Comparison of ENCODE assay signal across 16 mouse cellular contexts in genomic region chr19:56100131-56100872, GRCm38 (mm10).
A peak's percentile ranks its signal among the peaks of the same experiment; 100 is the strongest.
DNase-seq lines count a peak whose midpoint lies in the region; ATAC-seq and TF ChIP-seq lines count a peak whose summit lies in the region.
"Had no signal": no experiment of that assay in that cellular context is flagged by ENCODE, and none has a peak within 500 bp of the region (broad histone marks: within the 10 kb centered on the region; RNA-seq: fewer than 3 reads in every experiment).

No protein-coding gene starts in this region.

- no peak overlapping the region for H3K9ac ChIP-seq in kidney, postnatal 0 days (ENCODE audit: low read depth, low read length)
- no peak overlapping the region for H3K9ac ChIP-seq in limb, embryonic 14.5 days (ENCODE audit: low read depth, low read length, severe bottlenecking)
- H3K9ac ChIP-seq: heart, embryonic 13.5 days; kidney, embryonic 15.5 days; limb, embryonic 15.5 days; midbrain, embryonic 12.5 days had no signal

- H3K27ac ChIP-seq in kidney, postnatal 0 days = no peak overlapping the region
- no peak overlapping the region for H3K27ac ChIP-seq in bone marrow macrophage, adult 2 months (ENCODE audit: insufficient read depth, low read depth, low read length)
- H3K27ac ChIP-seq in limb, embryonic 14.5 days (replicated peaks; ENCODE audit: low read depth, low read length) = no peak overlapping the region
- H3K27ac ChIP-seq: heart, embryonic 13.5 days; kidney, embryonic 15.5 days; midbrain, embryonic 12.5 days had no signal

- peak; percentile 34; the same call in 1 of the 2 replicates for TF ChIP-seq CTCF in kidney, postnatal 0 days (IDR thresholded peaks at IDR 0.05; ENCODE audit: low read depth)
- peak; percentile 87 for TF ChIP-seq CTCF in E14TG2a.4 (conservative IDR thresholded peaks at IDR 0.05; ENCODE audit: low read length)
- 0 out of 2 replicates have a peak, but pooled peaks have one; percentile 17 for TF ChIP-seq CTCF in bone marrow macrophage, adult 2 months (IDR thresholded peaks at IDR 0.05; ENCODE audit: low read depth, low read length)

- no peak for DNase-seq in kidney, postnatal 0 days (ENCODE audit: low spot score)
- no peak for DNase-seq in kidney, postnatal 25 days
- no peak for DNase-seq in limb, embryonic 14.5 days (ENCODE audit: low spot score)
- no peak for DNase-seq in layer of hippocampus, postnatal 36 days
- DNase-seq: cerebellum, adult 9-11 months; gastrocnemius, postnatal 10 days; lung, postnatal 36 days; thymus, adult 2 months had no signal

- WGBS in kidney, postnatal 0 days = 78% methylated on average over 4 of the region's 4 CpGs
- 68% methylated on average over 4 of the region's 4 CpGs for WGBS in limb, embryonic 14.5 days

- no peaks in the 10 kb centered on the region for H3K4me1 ChIP-seq in kidney, postnatal 0 days (replicated peaks; ENCODE audit: insufficient read depth, low read length)
- H3K4me1 ChIP-seq in E14TG2a.4 (replicated peaks; ENCODE audit: low read depth, low read length) = no peaks in the 10 kb centered on the region
- no peaks in the 10 kb centered on the region for H3K4me1 ChIP-seq in bone marrow macrophage, adult 2 months (ENCODE audit: control insufficient read depth, insufficient read depth, low read length)
- H3K4me1 ChIP-seq in limb, embryonic 14.5 days (ENCODE audit: control insufficient read depth, insufficient read depth, low read length) = peaks cover 34% of the 10 kb centered on the region

- TF ChIP-seq POLR2A in bone marrow macrophage, adult 2 months (IDR thresholded peaks at IDR 0.05; ENCODE audit: borderline replicate concordance, low read depth, low read length) = no peak
- no peak for TF ChIP-seq POLR2A in limb, embryonic 14.5 days (IDR thresholded peaks at IDR 0.05; ENCODE audit: borderline replicate concordance, extremely low read depth, insufficient read depth, insufficient read length)

- no peaks in the 10 kb centered on the region for H3K9me3 ChIP-seq in kidney, postnatal 0 days (replicated peaks; ENCODE audit: low read length)
- H3K9me3 ChIP-seq in E14TG2a.4 (ENCODE audit: low read length) = peaks cover 16% of the 10 kb centered on the region
- H3K9me3 ChIP-seq in limb, embryonic 14.5 days (ENCODE audit: control insufficient read depth, low read length) = no peaks in the 10 kb centered on the region
- H3K9me3 ChIP-seq: limb, embryonic 15.5 days had no signal

- no peak overlapping the region for H3K4me3 ChIP-seq in kidney, postnatal 0 days (replicated peaks; ENCODE audit: low read depth, low read length)
- H3K4me3 ChIP-seq in E14TG2a.4 (replicated peaks; ENCODE audit: low read length) = no peak overlapping the region
- no peak overlapping the region for H3K4me3 ChIP-seq in bone marrow macrophage, adult 2 months (ENCODE audit: insufficient read depth, low read length)
- no peak overlapping the region for H3K4me3 ChIP-seq in limb, embryonic 14.5 days (replicated peaks; ENCODE audit: low read length)
- H3K4me3 ChIP-seq: heart, embryonic 13.5 days; kidney, embryonic 15.5 days; limb, embryonic 15.5 days; midbrain, embryonic 12.5 days had no signal

- H3K4me2 ChIP-seq in kidney, postnatal 0 days (ENCODE audit: low read length) = no peak overlapping the region
- no peak overlapping the region for H3K4me2 ChIP-seq in limb, embryonic 14.5 days (replicated peaks; ENCODE audit: low read depth, low read length, severe bottlenecking)
- H3K4me2 ChIP-seq: heart, embryonic 13.5 days; kidney, embryonic 15.5 days; limb, embryonic 15.5 days; midbrain, embryonic 12.5 days had no signal

- H3K27me3 ChIP-seq in kidney, postnatal 0 days (ENCODE audit: insufficient read depth, low read length) = no peaks in the 10 kb centered on the region
- no peaks in the 10 kb centered on the region for H3K27me3 ChIP-seq in E14TG2a.4 (ENCODE audit: insufficient read depth, low read length)
- no peaks in the 10 kb centered on the region for H3K27me3 ChIP-seq in limb, embryonic 14.5 days (ENCODE audit: control insufficient read depth, insufficient read depth, low read length)
- H3K27me3 ChIP-seq: heart, embryonic 13.5 days; kidney, embryonic 15.5 days; limb, embryonic 15.5 days had no signal

- no peaks in the 10 kb centered on the region for H3K36me3 ChIP-seq in kidney, postnatal 0 days (ENCODE audit: insufficient read depth, low read length)
- no peaks in the 10 kb centered on the region for H3K36me3 ChIP-seq in E14TG2a.4 (ENCODE audit: insufficient read depth, low read length)
- H3K36me3 ChIP-seq in limb, embryonic 14.5 days (ENCODE audit: control insufficient read depth, insufficient read depth, low read length) = no peaks in the 10 kb centered on the region
- H3K36me3 ChIP-seq: heart, embryonic 13.5 days; kidney, embryonic 15.5 days; limb, embryonic 15.5 days; midbrain, embryonic 12.5 days had no signal

- no peak for ATAC-seq in kidney, postnatal 0 days (replicated peaks; ENCODE audit: low FRiP score, low read depth)
- peak; percentile 17; the same call in 1 of the 2 replicates for ATAC-seq in limb, embryonic 14.5 days (ENCODE audit: low FRiP score, low read depth)
- no peak for ATAC-seq in cerebellum, adult (ENCODE audit: insufficient number of reproducible peaks, low FRiP score, low TSS enrichment)
- ATAC-seq: CD4-positive, CD25-positive, alpha-beta regulatory T cell, adult 4 months had no signal

Comparison
In these comparisons a context has a peak if more than half of its experiments do, and no peak if none do; other contexts are left out.
1. CTCF ChIP-seq: peak in every context shown above with its lines; median percentile 87 in E14TG2a.4; 34 in kidney, postnatal 0 days; 17 in bone marrow macrophage, adult 2 months.